Mouse (Mus musculus) left cerebral cortex, postnatal 14 days (tissue): Measurements from ENCODE around the gene Nexn. TPM values are rescaled to one million over a fixed set of nuclear protein-coding genes. Genes with fewer than 3 reads are reported as not detected.
"Not testable (repeated sequence)": the region's sequence is repeated elsewhere in the genome, so short reads cannot be mapped to it uniquely, and the experiment has no call there.

Experiments
- DNase-seq, 2 experiments: peaks; one replicate each; pipeline ENCODE4 v3.0.0; 2021 to 2022; ENCODE audit warnings: low spot score in 2 of 2, mixed read lengths in 1 of 2
- intact Hi-C: fragments of 180-260 bp; cut with DNase I; formaldehyde crosslinking; loops from one replicate; pipeline ENCODE4 v1.15.1; 2025
- total RNA-seq, 2 experiments: library from RNA; stranded (reverse); gene quantifications; 2 replicates each; pipeline ENCODE4 v1.2.3; 2021

Gene Nexn
- total RNA-seq, 2 experiments from 2014 or later = 1.6 to 1.8 TPM

GRCm38 (mm10) chr3:152284759-152285158 lies 18.6 kb upstream of the Nexn start:
- DNase-seq = no peak
- intact Hi-C loops = no loop called here

- intact Hi-C loops = no loop called here
- DNase-seq = no peak
Measured at GRCm38 (mm10) chr3:152284306-152284705, 18.2 kb upstream of the Nexn start.

- intact Hi-C loops = no loop called here
Measured at GRCm38 (mm10) chr3:152282126-152282525, 16.0 kb upstream of the Nexn start.

GRCm38 (mm10) chr3:152278431-152278830 lies 12.3 kb upstream of the Nexn start:
- no peak for DNase-seq
- intact Hi-C loops = no loop called here

More at GRCm38 (mm10) chr3:152282126-152282525, 16.0 kb upstream of the Nexn start:
- DNase-seq = no peak

- intact Hi-C loops = no loop called here
- DNase-seq = no peak
Measured at GRCm38 (mm10) chr3:152277912-152278311, 11.8 kb upstream of the Nexn start.

GRCm38 (mm10) chr3:152276935-152277334 lies 10.8 kb upstream of the Nexn start:
- intact Hi-C loops = no loop called here

GRCm38 (mm10) chr3:152275008-152275407 lies 8.9 kb upstream of the Nexn start:
- intact Hi-C loops = no loop called here
- no peak for DNase-seq

More at GRCm38 (mm10) chr3:152276935-152277334, 10.8 kb upstream of the Nexn start:
- DNase-seq = no peak

- DNase-seq = no peak
- intact Hi-C loops = no loop called here
Measured at GRCm38 (mm10) chr3:152272974-152273685, 7.0 kb upstream of the Nexn start.

- no peak for DNase-seq
- intact Hi-C loops = no loop called here
Measured at GRCm38 (mm10) chr3:152271876-152272275, 5.7 kb upstream of the Nexn start.

- intact Hi-C loops = no loop called here
- DNase-seq = no peak
Measured at GRCm38 (mm10) chr3:152271071-152271710, 5.0 kb upstream of the Nexn start.

GRCm38 (mm10) chr3:152268099-152268498 lies 1.9 kb upstream of the Nexn start:
- no peak for DNase-seq
- intact Hi-C loops = loop anchor here (10.0 kb wide), 1 partner anchor 47 kb away; no protein-coding TSS in a partner anchor

- intact Hi-C loops = loop anchor here (10.0 kb wide), 1 partner anchor 49 kb away; no protein-coding TSS in a partner anchor
Measured at GRCm38 (mm10) chr3:152265351-152266035, 657 bp downstream of the Nexn start.

GRCm38 (mm10) chr3:152264830-152265229 lies 1.3 kb downstream of the Nexn start:
- intact Hi-C loops = loop anchor here (10.0 kb wide), 1 partner anchor 50 kb away; no protein-coding TSS in a partner anchor
- DNase-seq = no peak

More at GRCm38 (mm10) chr3:152265351-152266035, 657 bp downstream of the Nexn start:
- DNase-seq = peak; percentile 43 to 44

- no peak for DNase-seq
- intact Hi-C loops = loop anchor here (10.0 kb wide), 1 partner anchor 50 kb away; no protein-coding TSS in a partner anchor
Measured at GRCm38 (mm10) chr3:152264374-152264773, 1.8 kb downstream of the Nexn start.

- intact Hi-C loops = loop anchor here (10.0 kb wide), 1 partner anchor 53 kb away; no protein-coding TSS in a partner anchor
- no peak for DNase-seq
Measured at GRCm38 (mm10) chr3:152261948-152262347, 4.2 kb downstream of the Nexn start.

GRCm38 (mm10) chr3:152261436-152261835 lies 4.7 kb downstream of the Nexn start:
- intact Hi-C loops = loop anchor here (10.0 kb wide), 1 partner anchor 53 kb away; no protein-coding TSS in a partner anchor
- no peak for DNase-seq

- no peak for DNase-seq
- intact Hi-C loops = loop anchor here (10.0 kb wide), 1 partner anchor 54 kb away; no protein-coding TSS in a partner anchor
Measured at GRCm38 (mm10) chr3:152260362-152260761, 5.8 kb downstream of the Nexn start.

- DNase-seq = peak; percentile 84 to 85
- intact Hi-C loops = not testable (repeated sequence)
Measured at GRCm38 (mm10) chr3:152259409-152259808, 6.7 kb downstream of the Nexn start.

- intact Hi-C loops = no loop called here
- DNase-seq = no peak
Measured at GRCm38 (mm10) chr3:152257528-152257927, 8.6 kb downstream of the Nexn start.

- intact Hi-C loops = no loop called here
- no peak for DNase-seq
Measured at GRCm38 (mm10) chr3:152250487-152250886, 15.7 kb downstream of the Nexn start.
